Mouse (Mus musculus) bone marrow, adult 2 months (tissue): ENCODE measurements around the gene Pfdn5. TPM values are rescaled to one million over a fixed set of nuclear protein-coding genes. Genes with fewer than 3 reads are reported as not detected.

Experiments used
- H3K27ac ChIP-seq: fragments of 200-500 bp; 2 replicates; pipeline ENCODE4 v1.5.1; 2012; ENCODE audit warnings: low read depth, mild to moderate bottlenecking, control low read depth, inconsistent platforms, low read length; ENCODE audit not compliant: control insufficient read depth, poor library complexity, insufficient read depth
- H3K4me1 ChIP-seq: fragments of 200-500 bp; 2 replicates; pipeline ENCODE4 v1.6.1; 2011; ENCODE audit warnings: low read length; ENCODE audit not compliant: control insufficient read depth, insufficient read depth
- H3K4me3 ChIP-seq: fragments of 200-500 bp; replicated peaks from 2 replicates; pipeline ENCODE3; 2011; ENCODE audit warnings: mild to moderate bottlenecking, low read depth, low read length, control low read depth; ENCODE audit not compliant: control insufficient read depth
- CTCF ChIP-seq: fragments of 200-500 bp; IDR thresholded peaks from 2 replicates; pipeline ENCODE4 v1.5.1; 2011; ENCODE audit warnings: low read length, control low read depth; ENCODE audit not compliant: control insufficient read depth, insufficient read depth
- POLR2A ChIP-seq: fragments of 200-500 bp; IDR thresholded peaks from 2 replicates; pipeline ENCODE4 v1.6.1; 2011; ENCODE audit warnings: low read depth, mild to moderate bottlenecking, control low read depth, low read length, borderline replicate concordance; ENCODE audit not compliant: control insufficient read depth
- WGBS: fragments of 180-500 bp; shearing (Covaris S2); methylation state at CpG from one replicate; pipeline ENCODE4 v1.1.7; 2018; 5-methylcytosine and 5-hydroxymethylcytosine counted together
- polyA plus RNA-seq: library from polyadenylated mRNA; stranded (reverse); fragments of >200 nt; gene quantifications from 2 replicates; pipeline ENCODE4 v1.2.4, GENCODE M21; 2011; ENCODE audit warnings: low replicate concordance; ENCODE audit not compliant: missing spikeins, insufficient read depth, insufficient read length

The Pfdn5 gene
- polyA plus RNA-seq, 1 experiment = 432 TPM

- Histone ChIP-seq H3K27ac (no peak overlapping the region), H3K4me3 (no peak overlapping the region)
- TF ChIP-seq CTCF = peak; percentile 29; the same call in 1 of the 2 replicates
- TF ChIP-seq POLR2A = no peak
These were observed 38.5 kb upstream of the Pfdn5 start for GRCm38 (mm10) chr15:102287395-102287794.

GRCm38 (mm10) chr15:102295633-102296367 is 30.1 kb upstream of the Pfdn5 start, which contains the start of gene Espl1:
Espl1 (plus strand) TSS chr15:102296266.
- TF ChIP-seq POLR2A (peak; percentile 84; the same call in 1 of the 2 replicates), CTCF (no peak)
- WGBS = 4% methylated on average over 25 of the region's 25 CpGs
- H3K4me3 ChIP-seq = peak within 1 kb of the TSS; percentile 94
- H3K27ac ChIP-seq = 0 out of 2 replicates have a peak within 1 kb of the TSS, but pooled peaks have one; percentile 26
- no peaks in the 10 kb centered on the region for H3K4me1 ChIP-seq

More at GRCm38 (mm10) chr15:102287395-102287794, 38.5 kb upstream of the Pfdn5 start:
- H3K4me1 ChIP-seq = peaks cover 4% of the 10 kb centered on the region; the same call in 1 of the 2 replicates

GRCm38 (mm10) chr15:102296368-102297006 is 29.4 kb upstream of the Pfdn5 start:
- Histone ChIP-seq H3K4me3 (peak overlapping the region; percentile 94), H3K4me1 (no peaks in the 10 kb centered on the region), H3K27ac (0 out of 2 replicates have a peak overlapping the region, but pooled peaks have one; percentile 26)
- TF ChIP-seq POLR2A (no peak), CTCF (no peak)
- WGBS = 4% methylated on average over 24 of the region's 24 CpGs

GRCm38 (mm10) chr15:102302542-102302941 is 23.4 kb upstream of the Pfdn5 start:
- TF ChIP-seq POLR2A (no peak), CTCF (no peak)
- 83% methylated on average over 6 of the region's 6 CpGs for WGBS
- H3K4me1 ChIP-seq = no peaks in the 10 kb centered on the region
- H3K4me3 ChIP-seq = no peak overlapping the region
- no peak overlapping the region for H3K27ac ChIP-seq

GRCm38 (mm10) chr15:102308717-102309116 is 17.2 kb upstream of the Pfdn5 start:
- TF ChIP-seq CTCF = no peak
- TF ChIP-seq POLR2A = no peak
- WGBS = 92% methylated on average over 9 of the region's 9 CpGs
- H3K27ac ChIP-seq = no peak overlapping the region
- no peaks in the 10 kb centered on the region for H3K4me1 ChIP-seq
- no peak overlapping the region for H3K4me3 ChIP-seq

GRCm38 (mm10) chr15:102310074-102310845 is 15.7 kb upstream of the Pfdn5 start:
- H3K4me3 ChIP-seq = no peak overlapping the region
- H3K27ac ChIP-seq = no peak overlapping the region
- TF ChIP-seq CTCF (no peak), POLR2A (no peak)
- H3K4me1 ChIP-seq = no peaks in the 10 kb centered on the region
- 91% methylated on average over 10 of the region's 10 CpGs for WGBS

- no peaks in the 10 kb centered on the region for H3K4me1 ChIP-seq
- TF ChIP-seq CTCF = no peak
- TF ChIP-seq POLR2A = no peak
- no peak overlapping the region for H3K27ac ChIP-seq
- H3K4me3 ChIP-seq = no peak overlapping the region
These were observed 14.4 kb upstream of the Pfdn5 start for GRCm38 (mm10) chr15:102311489-102311888.

GRCm38 (mm10) chr15:102315292-102315691 is 10.6 kb upstream of the Pfdn5 start:
- WGBS = 89% methylated on average over 8 of the region's 8 CpGs
- TF ChIP-seq POLR2A (no peak), CTCF (no peak)
- no peak overlapping the region for H3K27ac ChIP-seq

More at GRCm38 (mm10) chr15:102315292-102315691, 10.6 kb upstream of the Pfdn5 start:
- H3K4me3 ChIP-seq = no peak overlapping the region
- H3K4me1 ChIP-seq = no peaks in the 10 kb centered on the region
